Mouse (Mus musculus): ENCODE measurements around the gene Eif3i.

Gene Eif3i

GRCm38 (mm10) chr4:129544106-129544505 is 56.3 kb downstream of the Eif3i start:
- no peak for DNase-seq (ENCODE audit: extremely low read depth, low read depth)

GRCm38 (mm10) chr4:129542592-129543141 is 57.8 kb downstream of the Eif3i start, which contains the start of gene Hdac1:
Gene Hdac1, minus strand, starts transcription at chr4:129542713.
- DNase-seq (ENCODE audit: extremely low read depth, low read depth) = peak; percentile 82

All from MEL-GATA-1-ER (cell line).